Mouse (Mus musculus): ENCODE measurements around the gene Uqcrfs1.

- TF ChIP-seq EP300 (IDR thresholded peaks at IDR 0.05; ENCODE audit: low read depth) (no peak), CTCF (IDR thresholded peaks at IDR 0.05; ENCODE audit: low read depth) (no peak)
Measured at GRCm38 (mm10) chr13:30582541-30582940, 37.4 kb upstream of the Uqcrfs1 start.
